Mouse (Mus musculus): ENCODE results near the gene Heatr3. TPM values are rescaled to one million over a fixed set of nuclear protein-coding genes. Genes with fewer than 3 reads are reported as not detected.

Heatr3 gene
- total and polyA plus RNA-seq, 3 experiments, result 46.6 to 126 (median 92.6) TPM

DNA sequence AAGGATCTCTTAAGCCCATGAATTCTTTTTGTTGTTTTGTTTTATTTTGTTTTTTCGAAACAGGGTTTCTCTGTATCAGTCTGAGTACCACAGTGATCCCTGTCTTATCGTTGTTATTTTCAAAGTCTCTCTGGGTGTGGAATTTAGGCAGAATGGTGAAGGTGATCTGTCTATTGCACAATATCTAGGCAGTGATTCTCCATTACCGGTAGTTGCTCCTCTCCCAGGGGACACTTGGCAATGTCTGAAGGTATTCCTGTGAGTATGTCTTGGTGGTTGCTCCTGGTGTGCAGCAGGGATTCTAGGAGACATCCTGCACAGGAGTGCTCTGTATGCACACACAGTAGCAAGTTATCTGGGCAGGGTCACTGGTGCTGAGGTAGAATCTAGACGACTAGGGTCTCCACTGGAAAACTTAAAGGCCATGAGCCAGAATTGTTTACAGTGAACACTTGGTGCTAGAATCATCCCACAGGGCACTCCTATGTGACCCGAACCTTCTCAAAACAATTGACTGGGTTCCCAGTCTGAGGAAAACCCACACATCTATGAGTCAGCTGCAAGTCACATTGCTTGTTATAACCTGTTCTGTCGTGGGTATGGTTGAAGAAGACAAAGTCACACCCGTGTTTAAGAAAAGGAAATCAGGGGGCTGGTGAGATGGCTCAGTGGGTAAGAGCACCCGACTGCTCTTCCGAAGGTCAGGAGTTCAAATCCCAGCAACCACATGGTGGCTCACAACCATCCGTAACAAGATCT is 22.8 kb downstream of the Heatr3 start:
- Histone ChIP-seq H3K27ac (ENCODE audit: insufficient read depth, low read depth) (no peak overlapping the region), H3K9ac (ENCODE audit: insufficient read depth, low read depth) (no peak overlapping the region), H3K79me2 (replicated peaks; ENCODE audit: control insufficient read depth, extremely low read depth, insufficient read depth, poor library complexity, severe bottlenecking) (peaks cover 2% of the 10 kb centered on the region; the same call in 1 of the 2 replicates), H3K4me2 (ENCODE audit: insufficient read depth, low read depth, poor library complexity, severe bottlenecking) (no peak overlapping the region), H3K4me3 (replicated peaks in 1 of 3; ENCODE audit: low read depth in 2 of 3, low read length in 2 of 3, poor library complexity in 1 of 3) (no peak overlapping the region), H3K9me3 (replicated peaks; ENCODE audit: low read length) (no peaks in the 10 kb centered on the region), H3K36me3 (replicated peaks in 1 of 2; ENCODE audit: control insufficient read depth in 1 of 2, insufficient read depth in 1 of 2, low read length in 1 of 2) (peaks cover 59 to 91% of the 10 kb centered on the region in 2 experiments), H3K4me1 (ENCODE audit: control insufficient read depth in 1 of 2, insufficient read depth in 2 of 2) (no peaks in the 10 kb centered on the region), H3K27me3 (replicated peaks) (no peaks in the 10 kb centered on the region)
- dilution Hi-C loops (cut with MboI; ENCODE audit: extremely low pct_ligation_motif_present, extremely low pct_unique_long_range_greater_than_20kb, low sequenced_read_pairs), result no loop called here
- no peak for TF ChIP-seq NRF1 (IDR thresholded peaks at IDR 0.05; ENCODE audit: low read depth, low read length)
- no peak for TF ChIP-seq KAT2A (IDR thresholded peaks at IDR 0.05; ENCODE audit: insufficient replicate concordance, low read length)
- TF ChIP-seq MYC (IDR thresholded peaks at IDR 0.05; ENCODE audit: low read depth, low read length), result no peak
- TF ChIP-seq SMC3 (IDR thresholded peaks at IDR 0.05; ENCODE audit: low read depth, low read length), result no peak
- no peak for TF ChIP-seq CTCF (conservative IDR thresholded peaks at IDR 0.05 in 1 of 2, IDR thresholded peaks at IDR 0.05 in 1 of 2; ENCODE audit: low read depth in 2 of 2, low read length in 2 of 2)
- TF ChIP-seq SIN3A (IDR thresholded peaks at IDR 0.05; ENCODE audit: low read length), result no peak
- no peak for TF ChIP-seq GABPA (IDR thresholded peaks at IDR 0.05; ENCODE audit: insufficient replicate concordance, low read depth, low read length)
- TF ChIP-seq JUND (conservative IDR thresholded peaks at IDR 0.05; ENCODE audit: low read depth, low read length), result no peak
- no peak for TF ChIP-seq USF1 (IDR thresholded peaks at IDR 0.05; ENCODE audit: low read depth, low read length)
- no peak for TF ChIP-seq EP300 (IDR thresholded peaks at IDR 0.05; ENCODE audit: low read length)
- no peak for TF ChIP-seq ZC3H11A (IDR thresholded peaks at IDR 0.05; ENCODE audit: low read depth, low read length)
- TF ChIP-seq POLR2AphosphoS2 (IDR thresholded peaks at IDR 0.05; ENCODE audit: low read depth, low read length), result no peak
- no peak for TF ChIP-seq CHD1 (IDR thresholded peaks at IDR 0.05; ENCODE audit: low read depth, low read length)
- TF ChIP-seq POLR2A (IDR thresholded peaks at IDR 0.05; ENCODE audit: low read depth, low read length), result no peak
- TF ChIP-seq MAX (IDR thresholded peaks at IDR 0.05; ENCODE audit: low read length), result no peak
- TF ChIP-seq MEF2A (IDR thresholded peaks at IDR 0.05; ENCODE audit: borderline replicate concordance, low read depth, low read length), result no peak
- TF ChIP-seq TBP (conservative IDR thresholded peaks at IDR 0.05; ENCODE audit: low read depth, low read length), result no peak
- TF ChIP-seq UBTF (IDR thresholded peaks at IDR 0.05; ENCODE audit: low read depth, low read length), result no peak
- no peak for TF ChIP-seq USF2 (conservative IDR thresholded peaks at IDR 0.05; ENCODE audit: low read depth, low read length)
- no peak for TF ChIP-seq TCF12 (IDR thresholded peaks at IDR 0.05; ENCODE audit: low read depth, low read length)
- in situ Hi-C loops (cut with MboI; ENCODE audit: low pct_ligation_motif_present, low pct_unique_long_range_greater_than_20kb, low sequenced_read_pairs), result no loop called here
- no peak for DNase-seq (ENCODE audit: extremely low read depth)

DNA sequence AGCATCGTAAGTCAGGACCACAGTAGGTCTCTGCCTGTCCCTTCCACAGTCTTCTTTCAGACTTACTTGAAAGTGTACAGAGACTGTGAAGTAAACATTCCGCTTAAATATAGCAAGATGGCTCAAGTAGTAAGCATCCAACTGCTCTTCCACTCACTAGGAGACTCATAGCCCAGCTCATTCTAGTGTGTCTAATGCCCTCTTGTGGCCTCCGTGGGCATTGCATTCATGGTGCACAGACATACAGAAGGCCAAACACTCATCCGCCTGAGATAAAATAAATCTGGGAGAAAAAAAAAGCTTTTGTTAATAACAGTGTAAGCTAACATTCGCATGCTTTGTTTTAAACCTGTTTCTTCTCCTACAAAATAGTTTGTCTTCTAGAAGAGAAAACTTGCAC is 23.8 kb downstream of the Heatr3 start:
- no peaks in the 10 kb centered on the region for H3K4me1 ChIP-seq (ENCODE audit: control insufficient read depth in 1 of 2, insufficient read depth in 2 of 2)

More for the DNA sequence above, 23.8 kb downstream of the Heatr3 start:
- peaks cover 65 to 92% of the 10 kb centered on the region in 2 experiments for H3K36me3 ChIP-seq (replicated peaks in 1 of 2; ENCODE audit: control insufficient read depth in 1 of 2, insufficient read depth in 1 of 2, low read length in 1 of 2)
- no peak overlapping the region for H3K4me3 ChIP-seq (replicated peaks in 1 of 3; ENCODE audit: low read depth in 2 of 3, low read length in 2 of 3, poor library complexity in 1 of 3)
- no peak overlapping the region for H3K4me2 ChIP-seq (ENCODE audit: insufficient read depth, low read depth, poor library complexity, severe bottlenecking)
- in situ Hi-C loops (cut with MboI; ENCODE audit: low pct_ligation_motif_present, low pct_unique_long_range_greater_than_20kb, low sequenced_read_pairs) (no loop called here), dilution Hi-C loops (cut with MboI; ENCODE audit: extremely low pct_ligation_motif_present, extremely low pct_unique_long_range_greater_than_20kb, low sequenced_read_pairs) (no loop called here)
- H3K27me3 ChIP-seq (replicated peaks), result no peaks in the 10 kb centered on the region
- no peak overlapping the region for H3K9ac ChIP-seq (ENCODE audit: insufficient read depth, low read depth)
- peak; percentile 74 for DNase-seq (ENCODE audit: extremely low read depth)
- H3K9me3 ChIP-seq (replicated peaks; ENCODE audit: low read length), result no peaks in the 10 kb centered on the region
- no peak for TF ChIP-seq NELFE (IDR thresholded peaks at IDR 0.05; ENCODE audit: low read depth, low read length)
- TF ChIP-seq CTCF (conservative IDR thresholded peaks at IDR 0.05 in 1 of 2, IDR thresholded peaks at IDR 0.05 in 1 of 2; ENCODE audit: low read depth in 2 of 2, low read length in 2 of 2), result peak; percentile 82 to 88
- peak; percentile 64 for TF ChIP-seq RAD21 (IDR thresholded peaks at IDR 0.05; ENCODE audit: low read depth, low read length)
- TF ChIP-seq ZMIZ1 (IDR thresholded peaks at IDR 0.05; ENCODE audit: low read depth, low read length), result no peak
- no peak for TF ChIP-seq ZKSCAN1 (IDR thresholded peaks at IDR 0.05; ENCODE audit: borderline replicate concordance, low read depth, low read length)
- no peak for TF ChIP-seq ELF1 (IDR thresholded peaks at IDR 0.05; ENCODE audit: low read depth, low read length)
- no peak for TF ChIP-seq IRF4 (IDR thresholded peaks at IDR 0.05; ENCODE audit: low read depth, low read length)
- TF ChIP-seq E2F4 (IDR thresholded peaks at IDR 0.05; ENCODE audit: insufficient replicate concordance, low read depth, low read length), result no peak
- TF ChIP-seq CHD1 (IDR thresholded peaks at IDR 0.05; ENCODE audit: low read depth, low read length), result no peak
- no peak for TF ChIP-seq ETS1 (conservative IDR thresholded peaks at IDR 0.05; ENCODE audit: low read depth, low read length)
- TF ChIP-seq HCFC1 (IDR thresholded peaks at IDR 0.05; ENCODE audit: low read depth, low read length), result no peak
- peak; percentile 57 for TF ChIP-seq SMC3 (IDR thresholded peaks at IDR 0.05; ENCODE audit: low read depth, low read length)
- no peaks in the 10 kb centered on the region for H3K79me2 ChIP-seq (replicated peaks; ENCODE audit: control insufficient read depth, extremely low read depth, insufficient read depth, poor library complexity, severe bottlenecking)
- no peak overlapping the region for H3K27ac ChIP-seq (ENCODE audit: insufficient read depth, low read depth)
